ENCODE assay signal across 8 mouse cellular contexts in the genomic region with DNA sequence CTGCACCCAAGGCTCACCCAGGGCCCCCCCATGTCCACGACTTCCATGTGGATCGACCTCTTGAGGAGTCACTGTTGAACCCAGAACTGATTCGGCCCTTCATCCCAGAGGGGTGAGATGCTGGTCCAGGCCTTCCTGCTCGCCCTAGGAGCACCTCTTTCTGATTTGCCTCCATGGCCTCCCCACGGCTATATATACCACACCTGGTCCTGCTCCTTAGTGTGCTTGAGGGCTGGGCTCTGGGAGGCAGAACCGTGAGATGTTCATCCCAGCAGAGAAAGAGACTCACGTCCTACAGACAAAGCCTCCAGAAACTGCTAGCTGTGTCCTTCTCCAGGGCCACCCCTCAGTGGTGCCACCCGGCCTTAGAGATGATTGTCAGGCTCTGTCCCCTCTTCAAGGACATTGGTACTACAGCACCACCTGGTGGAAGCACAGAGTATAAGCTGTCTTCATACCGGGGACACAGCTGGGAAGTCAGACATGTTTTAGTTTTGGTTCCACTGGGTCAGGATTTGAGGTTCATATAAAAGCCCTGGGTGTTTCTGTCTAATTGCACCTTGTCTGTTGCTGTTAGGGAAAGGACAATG. TPM values are rescaled to one million over a fixed set of nuclear protein-coding genes. Genes with fewer than 3 reads are reported as not detected.
DNase-seq lines count a peak whose midpoint lies in the region; ATAC-seq and TF ChIP-seq lines count a peak whose summit lies in the region.

No protein-coding gene starts in this region.

- H3K4me1 ChIP-seq in embryonic facial prominence, embryonic 10.5 days: 0 out of 2 replicates have a peak, but pooled peaks cover 3% of the 10 kb centered on the region
- no peaks in the 10 kb centered on the region for H3K4me1 ChIP-seq in kidney, embryonic 14.5 days (ENCODE audit: control insufficient read depth, insufficient read depth, low read length)
- H3K4me1 ChIP-seq in liver, adult 2 months (ENCODE audit: control insufficient read depth, insufficient read depth, low read length): no peaks in the 10 kb centered on the region

- no peak overlapping the region for H3K27ac ChIP-seq in embryonic facial prominence, embryonic 10.5 days (replicated peaks)
- no peak overlapping the region for H3K27ac ChIP-seq in kidney, embryonic 14.5 days (ENCODE audit: low read depth, low read length)
- no peak overlapping the region for H3K27ac ChIP-seq in liver, adult 2 months (replicated peaks; ENCODE audit: insufficient read depth, low read depth, low read length)

- H3K9me3 ChIP-seq in embryonic facial prominence, embryonic 10.5 days: no peaks in the 10 kb centered on the region
- no peaks in the 10 kb centered on the region for H3K9me3 ChIP-seq in kidney, embryonic 14.5 days (ENCODE audit: control insufficient read depth, low read length)

- H3K36me3 ChIP-seq in embryonic facial prominence, embryonic 10.5 days (replicated peaks): 0 out of 2 replicates have a peak, but pooled peaks cover 9% of the 10 kb centered on the region
- H3K36me3 ChIP-seq in kidney, embryonic 14.5 days (ENCODE audit: control insufficient read depth, insufficient read depth, low read length): no peaks in the 10 kb centered on the region
- peaks cover 3% of the 10 kb centered on the region; the same call in 1 of the 2 replicates for H3K36me3 ChIP-seq in liver, adult 2 months (ENCODE audit: control insufficient read depth, insufficient read depth, low read length)

- no peak overlapping the region for H3K9ac ChIP-seq in kidney, embryonic 14.5 days (ENCODE audit: low read depth, low read length)
- H3K9ac ChIP-seq in liver, adult 2 months (ENCODE audit: low read depth, low read length): no peak overlapping the region

- peak; percentile 44 for ATAC-seq in kidney, embryonic 14.5 days (ENCODE audit: low FRiP score, low TSS enrichment)
- ATAC-seq in monocyte, adult 5-6 weeks (replicated peaks; ENCODE audit: insufficient number of reproducible peaks, low FRiP score, low TSS enrichment, poor library complexity, severe bottlenecking): peak; percentile 76

- H3K4me3 ChIP-seq in embryonic facial prominence, embryonic 10.5 days: no peak overlapping the region
- no peak overlapping the region for H3K4me3 ChIP-seq in kidney, embryonic 14.5 days (ENCODE audit: low read length)
- no peak overlapping the region for H3K4me3 ChIP-seq in liver, adult 2 months (ENCODE audit: insufficient read depth, low read depth, low read length)

- TF ChIP-seq POLR2A in liver, adult 2 months (IDR thresholded peaks at IDR 0.05; ENCODE audit: extremely low read depth, insufficient read depth, low read length): no peak

- H3K27me3 ChIP-seq in embryonic facial prominence, embryonic 10.5 days (replicated peaks; ENCODE audit: low read depth, poor library complexity, severe bottlenecking): no peaks in the 10 kb centered on the region
- no peaks in the 10 kb centered on the region for H3K27me3 ChIP-seq in kidney, embryonic 14.5 days (ENCODE audit: control insufficient read depth, insufficient read depth, low read length)
- H3K27me3 ChIP-seq in liver, adult 2 months (ENCODE audit: control insufficient read depth, insufficient read depth, low read length): no peaks in the 10 kb centered on the region

- peak; percentile 76 to 77 for DNase-seq in B cell, adult 2 months
- peak; percentile 80 for DNase-seq in adrenal gland, postnatal 10 days
- DNase-seq in embryonic facial prominence, embryonic 10.5 days (ENCODE audit: low spot score): peak; percentile 71
- peak; percentile 70 to 72 for DNase-seq in heart, adult 9 months (ENCODE audit: low spot score in 2 of 2)
- DNase-seq in liver, adult 2 months (ENCODE audit: extremely low read depth, low read depth, low spot score): peak; percentile 59
- peak; percentile 62 to 68 for DNase-seq in spleen, postnatal 36 days (ENCODE audit: low spot score in 2 of 2)

- H3K4me2 ChIP-seq in kidney, embryonic 14.5 days (replicated peaks; ENCODE audit: low read depth, low read length): no peak overlapping the region

- TF ChIP-seq CTCF in liver, adult 2 months (IDR thresholded peaks at IDR 0.05; ENCODE audit: low read depth, low read length): peak; percentile 78

- H3K79me2 ChIP-seq in liver, adult 2 months (ENCODE audit: control insufficient read depth, insufficient read depth, low read length): no peaks in the 10 kb centered on the region

- WGBS in embryonic facial prominence, embryonic 10.5 days: 60% methylated on average over 9 of the region's 9 CpGs
- 53% methylated on average over 9 of the region's 9 CpGs for WGBS in kidney, embryonic 14.5 days
- 53% methylated on average over 9 of the region's 9 CpGs for WGBS in liver, adult 2 months

RNA-seq across cellular contexts. Expression of gene Cdk20, which starts 6.8 kb away (rescaled TPM):
- total RNA-seq in adrenal gland, postnatal 10 days (2021): 1 to 10 TPM; 3.9 to 5.9 TPM
- polyA plus RNA-seq in embryonic facial prominence, embryonic 10.5 days (2016; fragmentation: Nextera tagmentation; extraction: Ambion mirVana): 10.2 and 11.7 TPM in 2 replicates
- polyA plus RNA-seq in kidney, embryonic 14.5 days (2014; fragmentation: Nextera tagmentation; extraction: Ambion mirVana): 8.3 and 10.5 TPM in 2 replicates
- 4.0 and 5.6 TPM in 2 replicates for total RNA-seq in liver, adult 2 months (2014; rRNA removed)
- 11.8 and 15.7 TPM in 2 replicates for polyA plus RNA-seq in liver, adult 2 months (2012; rRNA removed)
- total RNA-seq in monocyte, adult 5-6 weeks (2017): 0.43 to 2.3 TPM (median 2.0 TPM) in 3 replicates

RNA-seq across cellular contexts. Expression of gene Fam240b, which starts 58.6 kb away (rescaled TPM):
- total RNA-seq in adrenal gland, postnatal 10 days (2021): not detected
- not detected in 2 replicates for polyA plus RNA-seq in embryonic facial prominence, embryonic 10.5 days (2016; fragmentation: Nextera tagmentation; extraction: Ambion mirVana)
- polyA plus RNA-seq in kidney, embryonic 14.5 days (2014; fragmentation: Nextera tagmentation; extraction: Ambion mirVana): not detected in 2 replicates
- not detected in 2 replicates for total RNA-seq in liver, adult 2 months (2014; rRNA removed)
- polyA plus RNA-seq in liver, adult 2 months (2012; rRNA removed): not detected in 2 replicates
- not detected in 3 replicates for total RNA-seq in monocyte, adult 5-6 weeks (2017)
